Mouse (Mus musculus): ENCODE data around the gene Eif3j1.
A peak's percentile ranks its signal among the peaks of the same experiment; 100 is the strongest.
"Not testable (repeated sequence)": the region's sequence is repeated elsewhere in the genome, so short reads cannot be mapped to it uniquely, and the experiment has no call there.

The Eif3j1 gene

DNA sequence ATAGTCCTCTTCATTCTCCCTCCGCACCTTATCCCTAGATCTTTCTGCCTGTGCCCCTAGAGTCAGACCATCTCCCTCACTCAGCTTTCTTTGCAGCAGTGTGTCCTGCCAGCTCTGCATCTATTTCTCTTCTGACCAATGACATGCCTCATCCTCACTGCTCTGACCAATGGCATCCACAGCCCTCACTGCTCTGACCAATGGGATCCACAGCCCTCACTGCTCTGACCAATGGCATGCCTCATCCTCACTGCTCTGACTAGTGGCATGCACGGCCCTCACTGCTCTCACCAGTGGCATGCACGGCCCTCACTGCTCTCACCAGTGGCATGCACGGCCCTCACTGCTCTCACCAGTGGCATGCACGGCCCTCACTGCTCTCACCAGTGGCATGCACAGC lies 69.3 kb downstream of the Eif3j1 start:
- DNase-seq (ENCODE audit: low read depth, low spot score): not testable (repeated sequence)

DNA sequence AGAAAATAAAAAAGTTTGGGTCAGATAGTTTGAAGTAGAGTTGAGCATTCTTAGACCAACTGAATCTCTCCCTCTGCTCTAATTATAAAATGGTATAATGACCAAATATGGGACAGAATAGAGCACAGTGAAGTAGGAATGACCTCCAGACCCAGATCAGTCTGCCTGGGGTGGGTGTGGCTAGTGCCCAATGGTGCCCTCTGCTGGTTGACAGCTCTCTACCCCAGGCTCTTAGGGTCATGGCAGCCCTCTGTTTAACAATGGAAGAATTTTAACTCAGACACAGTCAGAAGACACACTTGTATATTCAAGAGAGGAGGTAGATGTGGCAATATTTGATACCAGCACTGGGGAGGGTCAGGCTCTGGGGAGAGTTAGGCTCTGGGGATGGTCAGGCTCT lies 73.7 kb downstream of the Eif3j1 start:
- peak; percentile 44 for DNase-seq (ENCODE audit: low read depth, low spot score)

Data from ZHBTc4 (cell line).